Mouse (Mus musculus) midbrain, postnatal 0 days (tissue): ENCODE data around the gene Prpf6. TPM values are rescaled to one million over a fixed set of nuclear protein-coding genes. Genes with fewer than 3 reads are reported as not detected.

ENCODE experiments used
- ATAC-seq: fragments of 200-750 bp; cut with Nextera tagmentation; 2 replicates; pipeline ENCODE4 v1.8.0; 2017; ENCODE audit warnings: moderate number of reproducible peaks, mild to moderate bottlenecking, moderate TSS enrichment, moderate library complexity; ENCODE audit not compliant: low FRiP score
- DNase-seq: peaks from one replicate; pipeline ENCODE4 v3.0.0-alpha.2; 2015; ENCODE audit warnings: low spot score
- H3K27ac ChIP-seq: fragments of 300-500 bp; sonication (generic); 2 replicates; pipeline ENCODE4 v1.5.1; 2014; ENCODE audit warnings: low read depth, mild to moderate bottlenecking, low read length, mixed read lengths
- H3K27me3 ChIP-seq: fragments of 300-500 bp; sonication (generic); 2 replicates; pipeline ENCODE4 v1.6.1; 2014; ENCODE audit warnings: low read length, control low read depth, mixed read lengths; ENCODE audit not compliant: insufficient read depth
- H3K36me3 ChIP-seq: fragments of 300-500 bp; sonication (generic); 2 replicates; pipeline ENCODE4 v1.6.1; 2014; ENCODE audit warnings: low read length, control low read depth, mixed read lengths; ENCODE audit not compliant: insufficient read depth
- H3K4me1 ChIP-seq: fragments of 300-500 bp; sonication (generic); 2 replicates; pipeline ENCODE4 v1.6.1; 2014; ENCODE audit warnings: mild to moderate bottlenecking, control low read depth, antibody characterized with exemption, low read length, mixed read lengths; ENCODE audit not compliant: insufficient read depth
- H3K4me2 ChIP-seq: fragments of 300-500 bp; sonication (generic); 2 replicates; pipeline ENCODE4 v1.6.1; 2014; ENCODE audit warnings: low read depth, mild to moderate bottlenecking, low read length, mixed read lengths; ENCODE audit not compliant: poor library complexity, severe bottlenecking
- H3K4me3 ChIP-seq: fragments of 300-500 bp; sonication (generic); 2 replicates; pipeline ENCODE4 v1.5.1; 2014; ENCODE audit warnings: low read depth, mild to moderate bottlenecking, low read length, moderate library complexity
- H3K9ac ChIP-seq: fragments of 300-500 bp; sonication (generic); replicated peaks from 2 replicates; pipeline ENCODE4 v1.6.1; 2014; ENCODE audit warnings: mild to moderate bottlenecking, low read length, moderate library complexity, mixed read lengths; ENCODE audit not compliant: poor library complexity, severe bottlenecking
- H3K9me3 ChIP-seq: fragments of 300-500 bp; sonication (generic); 2 replicates; pipeline ENCODE4 v1.6.1; 2016; ENCODE audit warnings: low read length, control low read depth
- CTCF ChIP-seq: IDR thresholded peaks from 2 replicates; pipeline ENCODE4 v1.5.1; 2016; ENCODE audit warnings: antibody characterized with exemption, mild to moderate bottlenecking
- WGBS: fragments of 180-500 bp; shearing (Covaris S2); extraction: QIAGEN DNeasy Blood & Tissue Kit; methylation state at CpG from one replicate; pipeline ENCODE4 v1.1.7; 2014; 5-methylcytosine and 5-hydroxymethylcytosine counted together
- polyA plus RNA-seq: library from polyadenylated mRNA; unstranded; fragments of >200 nt; fragmentation: Nextera tagmentation; extraction: Ambion mirVana; gene quantifications from 2 replicates; pipeline ENCODE4 v1.2.1, GENCODE M21; 2015
- total RNA-seq: library from RNA; depleted of rRNA; stranded (reverse); fragments of >200 nt; gene quantifications from 2 replicates; pipeline ENCODE4 v1.2.3, GENCODE M21; 2014

Gene Prpf6
- total and polyA plus RNA-seq, 2 experiments from 2014 or later = 34.4 to 40.5 TPM

DNA sequence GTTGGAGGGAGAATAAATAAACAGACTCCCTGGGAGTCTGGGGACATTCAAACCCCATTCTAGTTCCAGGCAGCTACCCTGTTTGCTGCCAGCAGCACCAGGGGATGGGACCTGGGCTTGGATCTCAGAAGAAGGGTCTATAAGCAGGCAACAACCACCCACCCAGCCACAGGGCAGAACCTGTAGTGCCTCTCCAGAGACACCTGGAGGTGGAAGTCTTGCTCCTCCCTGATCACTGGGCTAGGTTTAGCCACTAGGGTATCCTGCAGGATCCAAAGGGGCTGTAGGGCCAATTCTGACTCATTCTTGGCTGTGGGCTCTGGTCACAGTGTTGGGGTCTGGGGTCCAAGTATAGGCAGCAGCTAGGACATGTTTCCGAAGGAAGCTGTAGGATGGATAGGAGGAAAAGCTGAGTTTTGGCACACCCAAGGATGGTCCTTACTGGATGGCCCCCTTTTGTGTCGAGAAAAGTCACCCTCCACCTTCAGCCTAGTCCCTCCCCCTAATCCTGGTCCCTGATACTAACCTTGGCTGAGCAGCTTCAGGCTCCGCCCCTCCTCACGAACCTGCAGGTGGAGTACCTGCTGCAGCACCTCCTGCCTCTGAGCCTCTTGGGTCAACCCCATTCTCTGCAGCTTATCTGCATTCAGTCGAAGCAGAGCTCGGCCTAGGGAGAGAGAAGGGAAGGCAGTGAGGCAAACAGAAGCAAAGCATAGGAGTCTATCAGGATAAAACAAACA, 4.7 kb downstream of the Prpf6 start:
- peaks cover 9% of the 10 kb centered on the region; the same call in 1 of the 2 replicates for H3K36me3 ChIP-seq
- H3K27me3 ChIP-seq = no peaks in the 10 kb centered on the region
- no peak for TF ChIP-seq CTCF
- DNase-seq (no peak), ATAC-seq (no peak)
- H3K9me3 ChIP-seq = no peaks in the 10 kb centered on the region
- H3K4me3 ChIP-seq = no peak overlapping the region
- H3K4me1 ChIP-seq = peaks cover 9% of the 10 kb centered on the region
- H3K4me2 ChIP-seq = no peak overlapping the region
- no peak overlapping the region for H3K27ac ChIP-seq
- H3K9ac ChIP-seq = no peak overlapping the region
- WGBS = 71% methylated on average over 6 of the region's 6 CpGs

DNA sequence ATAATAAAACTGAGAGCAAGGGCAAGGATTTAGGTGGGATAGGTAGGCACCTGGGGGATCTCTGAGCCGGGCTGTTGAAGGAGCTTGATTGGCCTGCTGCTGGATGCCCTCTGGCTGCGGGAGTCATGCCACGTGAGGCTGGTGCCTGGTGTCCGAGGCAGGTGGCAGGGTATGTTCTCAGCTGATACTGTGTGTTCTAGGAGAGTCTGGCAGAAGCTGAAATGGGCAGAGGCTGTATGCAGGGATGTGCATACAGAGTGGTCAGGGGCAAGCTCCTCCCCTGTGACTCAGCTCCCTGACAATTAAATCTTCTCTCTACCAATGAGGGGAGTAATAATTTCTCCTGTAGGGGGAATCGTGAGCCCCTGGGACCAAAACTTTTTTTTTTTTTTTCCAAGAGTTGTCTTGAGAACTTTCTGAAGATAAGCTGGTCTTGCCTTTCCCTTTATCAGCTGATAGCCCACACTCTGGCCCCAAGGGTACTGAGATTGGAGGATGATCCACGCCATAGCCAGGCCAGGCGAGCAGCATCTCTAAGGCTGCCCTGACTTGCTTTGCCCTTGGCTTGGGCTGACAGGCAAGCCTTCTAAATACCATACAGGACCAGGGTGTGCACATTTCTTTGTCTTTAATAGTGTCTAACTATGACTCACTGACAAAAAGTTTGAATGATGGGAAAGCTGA, 5.9 kb downstream of the Prpf6 start:
- Histone ChIP-seq H3K36me3 (peaks cover 9% of the 10 kb centered on the region; the same call in 1 of the 2 replicates), H3K4me3 (peak overlapping the region; percentile 81; the same call in 1 of the 2 replicates), H3K27me3 (no peaks in the 10 kb centered on the region), H3K4me2 (peak overlapping the region; percentile 73), H3K9ac (peak overlapping the region; percentile 91; the same call in 1 of the 2 replicates), H3K27ac (peak overlapping the region; percentile 94; the same call in 1 of the 2 replicates), H3K4me1 (peaks cover 8% of the 10 kb centered on the region; the same call in 1 of the 2 replicates), H3K9me3 (no peaks in the 10 kb centered on the region)
- ATAC-seq (no peak), DNase-seq (peak; percentile 40)
- 68% methylated on average over 7 of the region's 7 CpGs for WGBS
- peak; percentile 49 for TF ChIP-seq CTCF

DNA sequence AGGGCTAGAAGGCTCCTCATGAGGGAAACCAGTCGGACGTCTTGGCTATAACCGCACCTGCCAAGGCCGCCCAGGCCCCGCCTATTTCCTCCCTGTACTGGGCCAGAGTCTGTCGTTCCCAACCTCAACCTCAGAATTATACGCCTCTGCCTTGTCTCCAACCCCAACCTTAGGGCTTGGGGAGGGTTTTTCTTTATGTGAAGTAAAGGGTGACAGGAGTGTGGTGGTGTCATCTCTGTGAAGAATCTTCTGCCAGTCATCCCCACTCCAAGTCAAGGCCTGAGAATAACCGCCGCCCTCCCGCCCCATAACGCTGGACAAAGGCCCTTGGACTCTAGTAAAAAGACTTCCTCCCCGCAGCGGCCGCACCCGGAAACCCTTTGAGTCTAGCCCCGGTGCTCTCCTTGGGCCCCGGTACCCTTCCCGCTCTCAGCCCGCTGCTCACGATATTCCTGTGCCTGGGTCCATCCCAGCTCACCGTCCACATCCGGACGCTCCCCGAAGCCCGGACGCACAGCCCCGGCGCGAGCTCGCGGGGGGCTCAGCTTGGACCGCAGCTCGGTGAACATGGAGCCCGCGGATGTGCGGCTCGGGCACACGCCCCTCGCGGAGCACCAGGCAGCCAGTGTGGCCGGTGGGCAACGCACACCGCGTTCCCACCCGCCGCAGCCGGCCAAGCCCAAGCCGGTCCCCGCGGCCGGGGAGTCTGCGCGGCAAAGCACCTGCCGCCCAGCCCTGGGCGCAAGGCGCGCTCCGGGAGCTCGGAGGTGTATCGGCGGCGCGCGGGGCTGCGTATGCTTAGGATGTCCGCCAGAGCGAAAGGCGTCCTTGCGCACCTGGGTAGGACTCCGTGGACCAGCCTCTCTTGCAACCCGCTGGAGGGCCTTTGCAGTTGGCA, 7.0 kb downstream of the Prpf6 start, which contains the start of gene Samd10:
TSS of gene Samd10 (minus strand) at position 759 of the 898 bp plus-strand sequence.
- TF ChIP-seq CTCF = peak; percentile 35; the same call in 1 of the 2 replicates
- H3K36me3 ChIP-seq = peaks cover 9% of the 10 kb centered on the region; the same call in 1 of the 2 replicates
- H3K4me3 ChIP-seq = peak within 1 kb of the TSS; percentile 81

GRCm38 (mm10) chr2:181600226-181600758, 8.6 kb downstream of the Prpf6 start:
- ATAC-seq (no peak), DNase-seq (no peak)
- Histone ChIP-seq H3K27me3 (no peaks in the 10 kb centered on the region), H3K36me3 (peaks cover 9% of the 10 kb centered on the region; the same call in 1 of the 2 replicates), H3K4me3 (peak overlapping the region; percentile 60), H3K4me1 (peaks cover 8% of the 10 kb centered on the region; the same call in 1 of the 2 replicates), H3K9me3 (no peaks in the 10 kb centered on the region), H3K4me2 (peak overlapping the region; percentile 61), H3K27ac (peak overlapping the region; percentile 77), H3K9ac (peak overlapping the region; percentile 48)
- TF ChIP-seq CTCF = no peak
- WGBS = 69% methylated on average over 6 of the region's 6 CpGs

More for the DNA sequence above, 7.0 kb downstream of the Prpf6 start, which contains the start of gene Samd10:
- DNase-seq (peak; percentile 81), ATAC-seq (peak; percentile 60)
- Histone ChIP-seq H3K4me1 (peaks cover 8% of the 10 kb centered on the region; the same call in 1 of the 2 replicates), H3K27me3 (no peaks in the 10 kb centered on the region), H3K9ac (peak within 1 kb of the TSS; percentile 91), H3K4me2 (peak within 1 kb of the TSS; percentile 73), H3K27ac (peak within 1 kb of the TSS; percentile 94), H3K9me3 (no peaks in the 10 kb centered on the region)
- 1% methylated on average over 70 of the region's 71 CpGs for WGBS
